Mouse (Mus musculus): Measurements from ENCODE around the gene Gm10577.

- TF ChIP-seq CTCF (IDR thresholded peaks at IDR 0.05; ENCODE audit: low read depth) (no peak), EP300 (IDR thresholded peaks at IDR 0.05; ENCODE audit: low read depth) (no peak)
Measured at GRCm38 (mm10) chr4:101017806-101018205, 2.7 kb downstream of the Gm10577 start.
